Mouse (Mus musculus) midbrain, embryonic 12.5 days (tissue): ENCODE measurements around the gene Ptbp3. TPM values are rescaled to one million over a fixed set of nuclear protein-coding genes. Genes with fewer than 3 reads are reported as not detected.

Source experiments
- ATAC-seq: fragments of 200-750 bp; cut with Nextera tagmentation; 2 replicates; pipeline ENCODE4 v1.8.0; 2017; ENCODE audit warnings: low read depth, moderate TSS enrichment, moderate library complexity; ENCODE audit not compliant: low FRiP score
- H3K27ac ChIP-seq: fragments of 300-500 bp; sonication (generic); replicated peaks from 2 replicates; pipeline ENCODE4 v1.5.1; 2016; ENCODE audit warnings: mild to moderate bottlenecking
- H3K27me3 ChIP-seq: fragments of 300-500 bp; sonication (generic); 2 replicates; pipeline ENCODE4 v1.6.1; 2016; ENCODE audit warnings: mild to moderate bottlenecking
- H3K36me3 ChIP-seq: fragments of 300-500 bp; sonication (generic); 2 replicates; pipeline ENCODE4 v1.6.1; 2016
- H3K4me1 ChIP-seq: fragments of 300-500 bp; sonication (generic); 2 replicates; pipeline ENCODE4 v1.6.1; 2016
- H3K4me2 ChIP-seq: fragments of 300-500 bp; sonication (generic); replicated peaks from 2 replicates; pipeline ENCODE4 v1.6.1; 2016; ENCODE audit warnings: mild to moderate bottlenecking, moderate library complexity
- H3K4me3 ChIP-seq: fragments of 300-500 bp; sonication (generic); 2 replicates; pipeline ENCODE4 v1.5.1; 2016; ENCODE audit warnings: mild to moderate bottlenecking
- H3K9ac ChIP-seq: fragments of 300-500 bp; sonication (generic); replicated peaks from 2 replicates; pipeline ENCODE4 v1.6.1; 2016; ENCODE audit warnings: mild to moderate bottlenecking, moderate library complexity
- H3K9me3 ChIP-seq: fragments of 300-500 bp; sonication (generic); 2 replicates; pipeline ENCODE4 v1.6.1; 2016; ENCODE audit warnings: mild to moderate bottlenecking
- WGBS: fragments of 180-500 bp; shearing (Covaris S2); methylation state at CpG from one replicate; pipeline ENCODE4 v1.1.7; 2016; 5-methylcytosine and 5-hydroxymethylcytosine counted together
- polyA plus RNA-seq: library from polyadenylated mRNA; unstranded; fragments of >200 nt; fragmentation: Nextera tagmentation; extraction: Ambion mirVana; gene quantifications from 2 replicates; pipeline ENCODE4 v1.2.1, GENCODE M21; 2016

The Ptbp3 gene
- polyA plus RNA-seq, 1 experiment from 2014 or later: 26.3 TPM

GRCm38 (mm10) chr4:59531172-59531571, 18.0 kb downstream of the Ptbp3 start:
- no peaks in the 10 kb centered on the region for H3K36me3 ChIP-seq
- WGBS: 92% methylated on average over 1 of the region's 1 CpGs
- no peak overlapping the region for H3K4me3 ChIP-seq
- H3K27ac ChIP-seq: no peak overlapping the region
- H3K27me3 ChIP-seq: no peaks in the 10 kb centered on the region
- no peak for ATAC-seq
- H3K9me3 ChIP-seq: no peaks in the 10 kb centered on the region
- H3K4me1 ChIP-seq: no peaks in the 10 kb centered on the region
- H3K4me2 ChIP-seq: no peak overlapping the region
- H3K9ac ChIP-seq: no peak overlapping the region

GRCm38 (mm10) chr4:59527470-59527869, 21.7 kb downstream of the Ptbp3 start:
- H3K4me2 ChIP-seq: no peak overlapping the region
- no peak for ATAC-seq
- H3K27ac ChIP-seq: no peak overlapping the region
- no peaks in the 10 kb centered on the region for H3K27me3 ChIP-seq
- no peaks in the 10 kb centered on the region for H3K36me3 ChIP-seq
- no peak overlapping the region for H3K4me3 ChIP-seq
- WGBS: 81% methylated on average over 3 of the region's 3 CpGs
- no peaks in the 10 kb centered on the region for H3K4me1 ChIP-seq
- no peaks in the 10 kb centered on the region for H3K9me3 ChIP-seq
- no peak overlapping the region for H3K9ac ChIP-seq

- H3K4me1 ChIP-seq: no peaks in the 10 kb centered on the region
- ATAC-seq: no peak
- H3K9ac ChIP-seq: no peak overlapping the region
- H3K9me3 ChIP-seq: no peaks in the 10 kb centered on the region
- H3K27ac ChIP-seq: no peak overlapping the region
- WGBS: 77% methylated on average over 2 of the region's 2 CpGs
- H3K4me2 ChIP-seq: no peak overlapping the region
- no peaks in the 10 kb centered on the region for H3K27me3 ChIP-seq
- H3K36me3 ChIP-seq: no peaks in the 10 kb centered on the region
- no peak overlapping the region for H3K4me3 ChIP-seq
Measured at GRCm38 (mm10) chr4:59526728-59527127, 22.4 kb downstream of the Ptbp3 start.

- ATAC-seq: no peak
- no peak overlapping the region for H3K9ac ChIP-seq
- no peak overlapping the region for H3K4me3 ChIP-seq
- H3K4me1 ChIP-seq: no peaks in the 10 kb centered on the region
- H3K27me3 ChIP-seq: no peaks in the 10 kb centered on the region
- no peak overlapping the region for H3K27ac ChIP-seq
- H3K36me3 ChIP-seq: no peaks in the 10 kb centered on the region
- H3K9me3 ChIP-seq: no peaks in the 10 kb centered on the region
- no peak overlapping the region for H3K4me2 ChIP-seq
- 75% methylated on average over 3 of the region's 3 CpGs for WGBS
Measured at GRCm38 (mm10) chr4:59524875-59525274, 24.3 kb downstream of the Ptbp3 start.

GRCm38 (mm10) chr4:59510321-59510720, 38.8 kb downstream of the Ptbp3 start:
- Histone ChIP-seq H3K36me3 (peaks cover 14% of the 10 kb centered on the region; the same call in 1 of the 2 replicates), H3K9ac (no peak overlapping the region), H3K27me3 (no peaks in the 10 kb centered on the region), H3K4me2 (no peak overlapping the region), H3K4me1 (no peaks in the 10 kb centered on the region), H3K4me3 (no peak overlapping the region), H3K27ac (no peak overlapping the region), H3K9me3 (no peaks in the 10 kb centered on the region)
- ATAC-seq: no peak

- Histone ChIP-seq H3K9ac (no peak overlapping the region), H3K4me2 (no peak overlapping the region), H3K36me3 (peaks cover 14% of the 10 kb centered on the region; the same call in 1 of the 2 replicates), H3K27me3 (no peaks in the 10 kb centered on the region), H3K9me3 (no peaks in the 10 kb centered on the region), H3K4me1 (no peaks in the 10 kb centered on the region), H3K27ac (no peak overlapping the region), H3K4me3 (no peak overlapping the region)
- ATAC-seq: no peak
- 94% methylated on average over 2 of the region's 2 CpGs for WGBS
Measured at GRCm38 (mm10) chr4:59509558-59509957, 39.6 kb downstream of the Ptbp3 start.

- Histone ChIP-seq H3K4me1 (no peaks in the 10 kb centered on the region), H3K9ac (no peak overlapping the region), H3K9me3 (no peaks in the 10 kb centered on the region), H3K27ac (no peak overlapping the region), H3K36me3 (peaks cover 14% of the 10 kb centered on the region; the same call in 1 of the 2 replicates), H3K27me3 (no peaks in the 10 kb centered on the region), H3K4me3 (no peak overlapping the region), H3K4me2 (no peak overlapping the region)
- no peak for ATAC-seq
- 76% methylated on average over 2 of the region's 2 CpGs for WGBS
Measured at GRCm38 (mm10) chr4:59507766-59508165, 41.4 kb downstream of the Ptbp3 start.

- Histone ChIP-seq H3K4me3 (no peak overlapping the region), H3K36me3 (peaks cover 14% of the 10 kb centered on the region; the same call in 1 of the 2 replicates), H3K27ac (no peak overlapping the region), H3K4me1 (no peaks in the 10 kb centered on the region), H3K27me3 (no peaks in the 10 kb centered on the region), H3K9me3 (no peaks in the 10 kb centered on the region), H3K9ac (no peak overlapping the region), H3K4me2 (no peak overlapping the region)
- WGBS: 92% methylated on average over 3 of the region's 3 CpGs
- ATAC-seq: no peak
Measured at GRCm38 (mm10) chr4:59506704-59507103, 42.5 kb downstream of the Ptbp3 start.

GRCm38 (mm10) chr4:59505481-59505880, 43.7 kb downstream of the Ptbp3 start:
- no peak for ATAC-seq
- no peak overlapping the region for H3K9ac ChIP-seq
- no peak overlapping the region for H3K27ac ChIP-seq
- H3K9me3 ChIP-seq: no peaks in the 10 kb centered on the region
- no peaks in the 10 kb centered on the region for H3K4me1 ChIP-seq
- 87% methylated on average over 3 of the region's 3 CpGs for WGBS
- H3K27me3 ChIP-seq: no peaks in the 10 kb centered on the region
- no peak overlapping the region for H3K4me3 ChIP-seq
- no peak overlapping the region for H3K4me2 ChIP-seq
- peaks cover 14% of the 10 kb centered on the region; the same call in 1 of the 2 replicates for H3K36me3 ChIP-seq

GRCm38 (mm10) chr4:59491097-59491496, 58.1 kb downstream of the Ptbp3 start:
- Histone ChIP-seq H3K4me2 (no peak overlapping the region), H3K9me3 (no peaks in the 10 kb centered on the region), H3K9ac (no peak overlapping the region), H3K27ac (no peak overlapping the region), H3K36me3 (no peaks in the 10 kb centered on the region; the same call in 1 of the 2 replicates), H3K4me3 (no peak overlapping the region), H3K27me3 (no peaks in the 10 kb centered on the region), H3K4me1 (no peaks in the 10 kb centered on the region)
- 95% methylated on average over 2 of the region's 2 CpGs for WGBS
- ATAC-seq: no peak

GRCm38 (mm10) chr4:59471306-59471705, 77.9 kb downstream of the Ptbp3 start:
- Histone ChIP-seq H3K4me3 (no peak overlapping the region), H3K4me1 (no peaks in the 10 kb centered on the region), H3K36me3 (no peaks in the 10 kb centered on the region), H3K27ac (no peak overlapping the region), H3K4me2 (no peak overlapping the region), H3K27me3 (no peaks in the 10 kb centered on the region), H3K9ac (no peak overlapping the region), H3K9me3 (no peaks in the 10 kb centered on the region)
- ATAC-seq: no peak

- ATAC-seq: no peak
- no peaks in the 10 kb centered on the region for H3K4me1 ChIP-seq
Measured at GRCm38 (mm10) chr4:59465449-59465848, 83.7 kb downstream of the Ptbp3 start.

GRCm38 (mm10) chr4:59464661-59465060, 84.5 kb downstream of the Ptbp3 start:
- Histone ChIP-seq H3K27ac (no peak overlapping the region), H3K27me3 (no peaks in the 10 kb centered on the region), H3K36me3 (no peaks in the 10 kb centered on the region), H3K4me2 (no peak overlapping the region), H3K9ac (no peak overlapping the region), H3K4me3 (no peak overlapping the region), H3K9me3 (no peaks in the 10 kb centered on the region), H3K4me1 (no peaks in the 10 kb centered on the region)
- WGBS: 86% methylated on average over 6 of the region's 6 CpGs
- no peak for ATAC-seq

More at GRCm38 (mm10) chr4:59465449-59465848, 83.7 kb downstream of the Ptbp3 start:
- Histone ChIP-seq H3K4me3 (no peak overlapping the region), H3K27me3 (no peaks in the 10 kb centered on the region), H3K36me3 (no peaks in the 10 kb centered on the region), H3K9me3 (no peaks in the 10 kb centered on the region), H3K9ac (no peak overlapping the region), H3K4me2 (no peak overlapping the region), H3K27ac (no peak overlapping the region)
- WGBS: 74% methylated on average over 2 of the region's 2 CpGs
